Mouse (Mus musculus) left cerebral cortex, adult 2 months (tissue): ENCODE measurements around the gene AU041133. TPM values are rescaled to one million over a fixed set of nuclear protein-coding genes. Genes with fewer than 3 reads are reported as not detected.
"Not testable (repeated sequence)": the region's sequence is repeated elsewhere in the genome, so short reads cannot be mapped to it uniquely, and the experiment has no call there.

Source experiments
- DNase-seq, 2 experiments: peaks; one replicate each; pipeline ENCODE4 v3.0.0; 2021 to 2022; ENCODE audit warnings: low spot score in 2 of 2, mixed read lengths in 1 of 2; ENCODE audit errors: extremely low spot score in 1 of 2
- H3K27ac ChIP-seq: fragments of 200-600 bp; 2 replicates; pipeline ENCODE4 v1.8.1; 2022
- H3K4me3 ChIP-seq: fragments of 200-600 bp; 2 replicates; pipeline ENCODE4 v1.8.1; 2022
- CTCF ChIP-seq: fragments of 200-600 bp; IDR thresholded peaks from 2 replicates; pipeline ENCODE4 v1.8.1; 2022; ENCODE audit warnings: antibody characterized with exemption, mild to moderate bottlenecking, moderate library complexity
- intact Hi-C: fragments of 180-260 bp; cut with DNase I; formaldehyde crosslinking; loops from one replicate; pipeline ENCODE4 v1.15.1; 2025
- long read RNA-seq, 2 experiments: library from polyadenylated mRNA; stranded (forward); transcript quantifications; one replicate each; pipeline ENCODE4 v2.0.0; 2021; ENCODE audit warnings: borderline mapping rate in 2 of 2
- total RNA-seq, 2 experiments: library from RNA; stranded (reverse); gene quantifications; 2 replicates each; pipeline ENCODE4 v1.2.3; 2021

The AU041133 gene
- 10 to 100 TPM in 1 of 2 experiments, 1 to 10 TPM in 1; 8.0 to 10.1 TPM for total RNA-seq
- long read RNA-seq, experiment 1, partial matches to known transcripts = 0 of 7 reads
- long read RNA-seq, experiment 1, other reads (novel, unspliced or antisense) = 3 of 7 reads
- long read RNA-seq, experiment 2, partial matches to known transcripts = 0 of 3 reads
- long read RNA-seq, experiment 2, other reads (novel, unspliced or antisense) = 0 of 3 reads

DNA sequence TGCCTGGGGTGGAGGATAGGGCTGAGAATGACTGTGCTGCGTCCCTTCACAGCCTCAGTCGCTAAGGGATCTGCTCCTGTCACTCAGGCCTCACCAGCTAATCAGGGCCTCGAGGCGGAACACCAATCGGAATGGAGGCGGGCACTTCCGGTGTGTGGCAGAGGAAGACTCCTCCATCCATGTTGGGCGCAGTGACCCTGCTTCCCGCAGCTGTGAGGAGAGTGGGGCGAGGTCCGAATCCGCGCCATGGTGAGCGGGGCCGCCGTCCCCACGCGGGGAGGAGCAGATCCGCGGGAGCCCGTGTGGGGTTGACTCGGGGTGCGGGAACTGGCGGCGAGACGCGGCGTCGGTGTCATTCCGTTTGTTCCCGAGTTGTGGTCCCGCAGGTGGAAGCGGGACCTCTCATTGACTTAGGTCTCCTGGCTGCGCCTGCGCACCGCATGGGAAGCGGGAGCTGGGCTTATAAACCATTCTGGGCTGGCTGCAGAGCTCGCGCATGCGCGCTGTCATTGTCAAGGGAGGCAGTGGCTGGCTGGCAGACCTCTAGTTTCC is at the start of gene AU041133:
Gene AU041133 (plus strand): TSS at position 164 of the 552 bp plus-strand sequence.
- peak within 1 kb of the TSS; percentile 89 for H3K27ac ChIP-seq
- DNase-seq = peak; percentile 87 to 89
- intact Hi-C loops = no loop called here
- peak within 1 kb of the TSS; percentile 61 for H3K4me3 ChIP-seq
- TF ChIP-seq CTCF = no peak

DNA sequence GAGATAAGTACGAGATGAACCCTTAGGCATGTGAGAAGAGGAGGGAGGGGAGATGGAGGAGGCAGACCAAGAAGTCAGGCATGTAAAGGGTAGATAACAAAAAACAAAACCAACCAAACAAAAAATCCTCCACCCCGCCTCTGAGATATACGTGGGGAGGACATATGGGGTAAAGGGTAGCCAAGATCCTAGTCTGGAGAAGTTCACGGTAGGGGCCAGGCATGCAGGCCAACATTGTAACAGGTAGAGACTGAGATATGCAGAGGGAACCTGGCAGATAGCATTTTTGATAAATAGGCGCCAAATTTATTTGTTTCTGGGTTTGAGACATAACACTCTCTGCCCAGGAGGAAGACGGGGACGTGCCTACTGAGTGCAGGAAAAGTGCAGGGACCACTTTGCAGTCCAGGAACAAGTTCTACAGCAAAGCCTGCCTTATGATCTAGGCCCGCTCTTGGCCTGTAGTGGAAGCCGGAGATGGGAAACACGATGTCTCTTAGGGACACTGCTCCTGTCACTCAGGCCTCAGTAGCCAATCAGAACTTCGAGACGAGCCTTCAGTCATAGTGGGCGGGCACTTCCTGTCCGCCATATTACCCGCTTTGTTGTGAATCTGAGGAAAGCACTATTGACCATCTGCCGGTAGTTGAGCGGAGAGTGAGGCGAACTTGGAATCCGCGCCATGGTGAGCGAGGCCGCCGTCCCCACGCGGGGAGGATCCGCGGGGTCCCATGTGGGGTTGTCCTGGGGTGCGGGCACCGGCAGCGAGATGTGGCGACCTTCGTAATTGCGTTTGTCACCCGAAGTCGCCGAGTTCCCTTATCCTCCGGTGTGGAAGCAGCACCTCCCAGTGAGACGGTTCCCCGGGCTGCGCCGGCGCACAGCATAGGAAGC is 44.8 kb upstream of the AU041133 start, which contains the start of gene BC024063:
Gene BC024063 (plus strand): TSS at position 626 of the 894 bp plus-strand sequence.
- DNase-seq = peak; percentile 68 to 74
- intact Hi-C loops = not testable (repeated sequence)
- Histone ChIP-seq H3K27ac (peak within 1 kb of the TSS; percentile 82), H3K4me3 (peak within 1 kb of the TSS; percentile 54)

DNA sequence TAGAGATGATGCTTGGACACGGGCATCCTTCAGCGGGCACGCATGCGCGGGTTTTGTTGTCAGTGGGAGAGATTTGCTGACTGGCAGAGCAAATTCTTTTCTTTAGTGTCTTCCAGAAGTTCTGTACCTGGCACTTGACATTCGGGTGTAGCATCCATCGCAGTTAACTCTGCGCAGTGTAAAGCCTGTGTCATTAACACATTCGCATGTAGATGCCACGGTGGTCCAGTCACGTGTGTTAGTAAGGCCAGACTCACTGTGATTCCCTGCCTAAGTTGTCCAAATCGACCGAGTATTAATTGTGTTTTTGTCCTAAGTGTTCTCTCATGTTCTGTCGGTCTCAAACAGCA is 44.2 kb upstream of the AU041133 start:
- peak overlapping the region; percentile 4; the same call in 1 of the 2 replicates for H3K27ac ChIP-seq
- intact Hi-C loops, DNase-seq: not testable (repeated sequence)

DNA sequence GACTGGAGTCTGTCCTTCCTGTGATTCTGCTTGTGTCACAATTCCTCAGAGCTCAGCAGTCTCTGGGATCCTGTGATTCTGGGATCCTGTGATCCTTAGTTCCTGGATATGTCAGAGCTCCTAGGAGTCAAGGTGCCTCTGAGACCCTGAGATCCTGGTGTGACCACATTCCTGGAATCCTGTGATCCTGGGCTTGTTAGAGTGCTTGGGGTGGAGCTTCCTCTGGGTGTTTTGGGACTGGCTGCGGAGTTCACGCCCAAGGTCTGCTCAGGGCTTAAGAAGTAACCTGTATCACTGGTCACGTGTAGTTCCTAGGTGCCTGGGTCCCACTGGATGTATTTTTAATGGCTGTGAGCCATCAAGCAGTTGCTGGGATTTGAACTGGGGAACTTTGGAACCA is 10.6 kb upstream of the AU041133 start:
- no peak for DNase-seq
- no peak overlapping the region for H3K4me3 ChIP-seq
- H3K27ac ChIP-seq = no peak overlapping the region
- no peak for TF ChIP-seq CTCF
- intact Hi-C loops = loop anchor here (5.0 kb wide), 1 partner anchor 60 kb away; no protein-coding TSS in a partner anchor

More for the DNA sequence above, 44.2 kb upstream of the AU041133 start:
- peak overlapping the region; percentile 54 for H3K4me3 ChIP-seq

DNA sequence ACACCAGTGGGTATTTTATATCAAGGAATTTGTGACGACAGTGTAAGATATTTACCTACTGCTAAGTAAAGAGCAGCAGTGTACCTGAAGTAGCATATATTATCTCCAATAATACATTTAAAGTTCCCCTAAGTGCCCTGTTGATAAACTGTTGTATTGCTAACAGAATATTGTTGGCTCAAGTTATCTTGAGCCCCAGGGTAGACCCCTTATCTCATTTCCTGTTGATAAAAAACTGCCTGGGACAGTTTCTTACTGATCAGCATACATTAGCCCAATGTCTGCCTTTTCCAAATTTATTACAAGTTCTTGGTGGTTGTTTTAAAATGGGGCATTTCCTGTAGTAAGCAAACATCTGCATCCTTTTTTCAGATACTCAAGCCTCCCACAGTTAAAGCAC is 17.5 kb downstream of the AU041133 start:
- intact Hi-C loops = no loop called here
- no peak for DNase-seq
- no peak for TF ChIP-seq CTCF
- no peak overlapping the region for H3K27ac ChIP-seq
- H3K4me3 ChIP-seq = no peak overlapping the region

DNA sequence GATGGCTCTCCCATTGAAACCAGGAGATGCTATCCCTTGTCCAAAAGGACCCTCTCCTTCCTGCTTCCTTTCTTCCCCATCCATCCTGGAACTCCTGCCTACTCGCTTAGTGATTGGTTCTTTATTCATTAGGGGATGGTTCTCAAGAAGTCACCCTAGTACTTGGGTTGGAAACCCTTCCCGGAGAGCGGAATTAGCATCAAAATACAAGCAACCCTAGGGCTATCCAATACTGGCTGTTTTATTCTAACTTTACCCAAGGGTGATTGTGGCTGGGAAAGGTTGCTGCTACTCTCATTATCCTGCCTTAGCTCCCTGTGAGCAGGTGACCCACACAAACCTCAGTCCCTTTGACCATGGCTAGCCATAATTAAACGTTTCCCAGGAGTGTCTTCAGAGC is 19.8 kb downstream of the AU041133 start:
- no peak overlapping the region for H3K4me3 ChIP-seq
- TF ChIP-seq CTCF = no peak
- H3K27ac ChIP-seq = no peak overlapping the region
- no peak for DNase-seq
- intact Hi-C loops = no loop called here

DNA sequence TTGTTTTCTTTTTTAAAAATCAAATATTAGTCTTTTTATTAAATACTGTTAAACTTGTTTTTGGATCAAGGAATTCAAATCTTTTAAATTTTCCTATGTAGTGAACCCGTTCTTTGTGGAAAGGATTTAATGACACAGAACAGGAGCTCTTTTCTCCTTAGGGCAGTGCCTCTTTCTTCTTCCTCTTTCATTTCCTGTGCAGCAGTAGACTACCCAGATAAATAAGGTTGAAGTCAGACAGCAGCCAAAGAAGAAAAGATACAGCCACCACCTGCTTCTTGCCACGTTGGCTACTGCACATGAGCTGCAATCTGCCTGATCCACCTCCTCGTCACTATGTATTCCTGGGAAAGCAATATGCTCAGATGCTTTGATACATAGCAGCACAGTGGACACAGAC is 40.0 kb downstream of the AU041133 start:
- intact Hi-C loops = no loop called here
- H3K4me3 ChIP-seq = no peak overlapping the region
- no peak overlapping the region for H3K27ac ChIP-seq
- no peak for TF ChIP-seq CTCF
- DNase-seq = no peak

DNA sequence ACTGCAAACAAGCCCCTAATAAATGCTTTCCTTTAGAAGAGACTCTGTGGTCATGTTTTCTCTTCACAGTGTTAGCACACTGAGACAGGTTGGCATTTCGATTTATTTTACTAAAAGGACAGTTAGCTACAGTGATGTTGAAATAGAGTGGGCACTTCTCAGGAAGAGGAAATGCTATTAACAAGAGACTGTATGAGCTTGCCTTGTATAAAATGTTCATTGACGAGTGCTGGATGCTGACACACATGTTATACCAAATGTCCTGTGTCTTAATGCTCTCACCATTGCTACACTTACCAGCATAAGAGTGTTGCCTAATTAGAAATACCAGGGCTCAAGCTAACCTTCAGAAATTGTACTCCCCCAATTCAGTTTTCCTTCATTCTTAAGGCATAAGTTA is 42.0 kb downstream of the AU041133 start:
- no peak for DNase-seq
- Histone ChIP-seq H3K4me3 (no peak overlapping the region), H3K27ac (no peak overlapping the region)
- intact Hi-C loops = loop anchor here (2.0 to 5.0 kb wide), 2 partner anchors 527 to 665 kb away; no protein-coding TSS in a partner anchor
- no peak for TF ChIP-seq CTCF

DNA sequence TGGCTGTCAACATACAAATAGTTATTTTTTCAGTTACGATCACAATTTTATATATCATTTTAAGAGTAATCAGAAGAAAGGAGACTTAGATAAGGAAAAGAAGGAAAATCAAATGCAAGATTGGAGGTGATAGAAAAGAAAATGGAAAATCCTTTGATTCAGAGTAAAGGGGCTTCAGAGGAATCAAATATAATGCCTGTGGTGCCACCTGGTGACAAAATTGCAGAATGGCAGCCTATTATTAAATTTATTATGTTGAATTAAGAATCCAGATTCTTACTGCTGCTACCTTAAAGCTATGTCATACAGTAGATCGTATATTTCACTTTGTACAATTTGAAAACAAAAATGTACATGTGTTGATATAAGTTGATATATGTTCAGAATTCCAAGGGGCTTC is 43.0 kb downstream of the AU041133 start:
- Histone ChIP-seq H3K4me3 (no peak overlapping the region), H3K27ac (no peak overlapping the region)
- peak; percentile 80 for TF ChIP-seq CTCF
- intact Hi-C loops = loop anchor here (2.0 to 5.0 kb wide), 2 partner anchors 529 to 666 kb away; no protein-coding TSS in a partner anchor
- DNase-seq = no peak

DNA sequence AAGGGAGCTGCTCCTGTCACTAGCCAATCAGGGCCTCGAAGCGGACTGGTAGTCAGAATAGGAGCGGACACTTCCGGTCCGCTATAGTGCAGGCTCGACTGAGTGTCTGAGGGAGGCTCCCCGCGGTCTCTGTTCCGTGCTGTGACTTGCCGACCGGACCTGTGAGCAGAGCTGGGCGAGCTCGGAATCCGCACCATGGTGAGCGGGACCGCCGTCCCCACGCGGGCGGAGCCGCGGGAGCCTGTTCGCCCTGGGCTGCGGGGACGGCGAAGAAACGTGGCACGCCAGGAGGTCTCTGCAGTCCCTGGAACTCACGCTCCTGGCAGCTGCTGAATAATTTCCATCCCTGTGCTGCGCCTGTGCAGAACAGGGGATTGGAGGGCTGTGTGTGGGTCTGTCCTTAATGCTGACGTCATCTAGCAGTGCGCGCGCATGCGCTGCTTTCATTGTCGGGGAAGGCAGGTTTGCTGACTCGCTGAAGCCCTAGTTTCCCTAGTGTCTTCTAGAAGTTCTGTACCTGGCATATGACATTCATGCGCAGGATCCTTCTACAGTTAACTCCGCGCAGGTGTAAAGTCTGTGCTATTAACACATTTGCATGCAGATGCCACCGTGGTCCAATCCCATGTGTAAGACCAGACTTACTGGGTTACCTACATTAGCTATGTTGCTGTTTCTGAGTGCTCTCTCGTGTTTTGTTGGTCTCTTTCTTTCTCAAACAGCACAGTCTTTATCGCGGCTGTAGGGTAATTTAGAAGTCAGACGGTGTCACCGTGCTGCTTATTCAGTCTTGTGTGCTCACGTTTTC is 50.6 kb downstream of the AU041133 start:
- peak; percentile 80 to 86 for DNase-seq
- intact Hi-C loops = loop anchor here (2.0 kb wide), 2 partner anchors 62 to 130 kb away; partner anchors contain the start of genes Zfp873 and Zfp938
- Histone ChIP-seq H3K27ac (peak overlapping the region; percentile 90), H3K4me3 (peak overlapping the region; percentile 71)
- no peak for TF ChIP-seq CTCF

Other genes starting within 250 kb of the AU041133 start
- gene Zfp781, start 197.5 kb upstream of the AU041133 start, total RNA-seq = 1 to 10 TPM; 4.0 to 5.3 TPM
- 10 to 100 TPM; 10.7 to 11.5 TPM for gene Zfp873, start 79.9 kb upstream of the AU041133 start, total RNA-seq
- 1 to 10 TPM; 7.4 to 8.8 TPM for gene BC024063, start 44.7 kb upstream of the AU041133 start, total RNA-seq
- 10 to 100 TPM; 17.4 to 20.9 TPM for gene Zfp938, start 113.3 kb downstream of the AU041133 start, total RNA-seq
- not detected for gene 4932415D10Rik, start 188.6 kb downstream of the AU041133 start, total RNA-seq
- gene Gm4924, start 226.2 kb downstream of the AU041133 start, total RNA-seq = 10 to 100 TPM in 1 of 2 experiments, 1 to 10 TPM in 1; 9.1 to 10.3 TPM